24 mouse cellular contexts compared by ENCODE assay signal in genomic region chr10:119051598-119051997, GRCm38 (mm10).
DNase-seq lines count a peak whose midpoint lies in the region; ATAC-seq and TF ChIP-seq lines count a peak whose summit lies in the region.
"Had no signal": no experiment of that assay in that cellular context is flagged by ENCODE, and none has a peak within 500 bp of the region (broad histone marks: within the 10 kb centered on the region; RNA-seq: fewer than 3 reads in every experiment).

No protein-coding gene starts in this region.

- peak overlapping the region; percentile 46; the same call in 1 of the 2 replicates for H3K27ac ChIP-seq in embryonic facial prominence, embryonic 12.5 days
- no peak overlapping the region for H3K27ac ChIP-seq in embryonic facial prominence, embryonic 10.5 days (replicated peaks)
- H3K27ac ChIP-seq in kidney, embryonic 16.5 days (ENCODE audit: low read length): peak overlapping the region; percentile 41
- H3K27ac ChIP-seq in kidney, adult 2 months (ENCODE audit: insufficient read depth, low read depth, low read length): no peak overlapping the region
- H3K27ac ChIP-seq in lung, embryonic 15.5 days: peak overlapping the region; percentile 19; the same call in 1 of the 2 replicates
- H3K27ac ChIP-seq: hindbrain, embryonic 10.5 days; hindbrain, embryonic 15.5 days; limb, embryonic 15.5 days; liver, embryonic 13.5 days; midbrain, embryonic 12.5 days; stomach, embryonic 15.5 days had no signal

- no peak for ATAC-seq in embryonic facial prominence, embryonic 12.5 days (ENCODE audit: insufficient number of reproducible peaks, insufficient read depth, low FRiP score, low TSS enrichment)
- ATAC-seq in kidney, embryonic 16.5 days (ENCODE audit: low FRiP score, low TSS enrichment): no peak
- ATAC-seq in lung, embryonic 15.5 days (ENCODE audit: borderline replicate concordance, extremely low read depth, low FRiP score, low TSS enrichment): no peak
- ATAC-seq: forebrain, embryonic 14.5 days; inflammation-experienced regulatory T-cells, adult 6 months had no signal

- H3K9ac ChIP-seq in embryonic facial prominence, embryonic 12.5 days: no peak overlapping the region
- no peak overlapping the region; the same call in 1 of the 2 replicates for H3K9ac ChIP-seq in kidney, embryonic 16.5 days (replicated peaks; ENCODE audit: low read length)
- no peak overlapping the region for H3K9ac ChIP-seq in lung, embryonic 15.5 days
- H3K9ac ChIP-seq: heart, embryonic 12.5 days; hindbrain, embryonic 15.5 days; limb, embryonic 15.5 days; liver, embryonic 13.5 days; midbrain, embryonic 12.5 days; stomach, embryonic 15.5 days had no signal

- H3K4me2 ChIP-seq in embryonic facial prominence, embryonic 12.5 days (replicated peaks): no peak overlapping the region
- no peak overlapping the region for H3K4me2 ChIP-seq in kidney, embryonic 16.5 days (replicated peaks; ENCODE audit: low read depth, low read length)
- H3K4me2 ChIP-seq in lung, embryonic 15.5 days: no peak overlapping the region
- H3K4me2 ChIP-seq: heart, embryonic 12.5 days; hindbrain, embryonic 15.5 days; limb, embryonic 15.5 days; liver, embryonic 13.5 days; midbrain, embryonic 12.5 days; stomach, embryonic 15.5 days had no signal

- no peak for TF ChIP-seq CTCF in kidney, adult 2 months (conservative IDR thresholded peaks at IDR 0.05; ENCODE audit: insufficient read depth, insufficient read length, low read depth, low read length)
- no peak for TF ChIP-seq CTCF in lung, adult 2 months (IDR thresholded peaks at IDR 0.05; ENCODE audit: insufficient read depth, low read length)

- 66% methylated on average over 2 of the region's 2 CpGs for WGBS in embryonic facial prominence, embryonic 12.5 days
- 61% methylated on average over 2 of the region's 2 CpGs for WGBS in embryonic facial prominence, embryonic 10.5 days
- WGBS in kidney, embryonic 16.5 days: 41% methylated on average over 2 of the region's 2 CpGs
- whole genome bisulfite sequencing in kidney, adult 2 months: 26% methylated on average over 2 of the region's 2 CpGs
- WGBS in lung, embryonic 15.5 days: 56% methylated on average over 2 of the region's 2 CpGs
- 53% methylated on average over 2 of the region's 2 CpGs for WGBS in lung, adult 2 months

- peaks cover 24% of the 10 kb centered on the region for H3K4me1 ChIP-seq in embryonic facial prominence, embryonic 12.5 days
- peaks cover 10% of the 10 kb centered on the region for H3K4me1 ChIP-seq in embryonic facial prominence, embryonic 10.5 days
- peaks cover 23% of the 10 kb centered on the region for H3K4me1 ChIP-seq in kidney, embryonic 16.5 days (ENCODE audit: insufficient read depth, low read length)
- peaks cover 12% of the 10 kb centered on the region for H3K4me1 ChIP-seq in kidney, adult 2 months (ENCODE audit: control insufficient read depth, insufficient read depth, low read length)
- H3K4me1 ChIP-seq in lung, embryonic 15.5 days: peaks cover 37% of the 10 kb centered on the region
- peaks cover 9% of the 10 kb centered on the region for H3K4me1 ChIP-seq in lung, adult 2 months (ENCODE audit: control insufficient read depth, insufficient read depth, low read length)
- H3K4me1 ChIP-seq: stomach, embryonic 15.5 days had no signal

- H3K4me3 ChIP-seq in embryonic facial prominence, embryonic 12.5 days: no peak overlapping the region
- H3K4me3 ChIP-seq in embryonic facial prominence, embryonic 10.5 days: no peak overlapping the region
- no peak overlapping the region for H3K4me3 ChIP-seq in kidney, embryonic 16.5 days (ENCODE audit: low read length)
- H3K4me3 ChIP-seq in kidney, adult 2 months (ENCODE audit: insufficient read depth, low read depth, low read length): no peak overlapping the region
- H3K4me3 ChIP-seq in lung, embryonic 15.5 days: no peak overlapping the region
- no peak overlapping the region for H3K4me3 ChIP-seq in lung, adult 2 months (replicated peaks; ENCODE audit: extremely low read depth, low read depth, low read length)
- H3K4me3 ChIP-seq: heart, embryonic 12.5 days; hindbrain, embryonic 10.5 days; hindbrain, embryonic 15.5 days; limb, embryonic 15.5 days; liver, embryonic 13.5 days; midbrain, embryonic 12.5 days; stomach, embryonic 15.5 days had no signal

- H3K9me3 ChIP-seq in embryonic facial prominence, embryonic 12.5 days: no peaks in the 10 kb centered on the region
- no peaks in the 10 kb centered on the region for H3K9me3 ChIP-seq in embryonic facial prominence, embryonic 10.5 days
- no peaks in the 10 kb centered on the region for H3K9me3 ChIP-seq in kidney, embryonic 16.5 days (ENCODE audit: low read length)
- no peaks in the 10 kb centered on the region for H3K9me3 ChIP-seq in lung, embryonic 15.5 days
- H3K9me3 ChIP-seq: G1E; heart, embryonic 12.5 days; hindbrain, embryonic 10.5 days; hindbrain, embryonic 15.5 days; limb, embryonic 15.5 days; liver, embryonic 13.5 days; midbrain, embryonic 12.5 days; stomach, embryonic 15.5 days had no signal

- no peak for TF ChIP-seq POLR2A in kidney, adult 2 months (IDR thresholded peaks at IDR 0.05; ENCODE audit: low read depth, low read length)
- no peak for TF ChIP-seq POLR2A in lung, adult 2 months (IDR thresholded peaks at IDR 0.05; ENCODE audit: borderline replicate concordance, extremely low read depth, low read depth, low read length)

- H3K36me3 ChIP-seq in embryonic facial prominence, embryonic 12.5 days: no peaks in the 10 kb centered on the region
- no peaks in the 10 kb centered on the region for H3K36me3 ChIP-seq in embryonic facial prominence, embryonic 10.5 days (replicated peaks)
- no peaks in the 10 kb centered on the region for H3K36me3 ChIP-seq in kidney, embryonic 16.5 days (ENCODE audit: insufficient read depth, low read length)
- H3K36me3 ChIP-seq in kidney, adult 2 months (ENCODE audit: control insufficient read depth, insufficient read depth, low read length): no peaks in the 10 kb centered on the region
- no peaks in the 10 kb centered on the region for H3K36me3 ChIP-seq in lung, embryonic 15.5 days
- H3K36me3 ChIP-seq: G1E; heart, embryonic 12.5 days; hindbrain, embryonic 10.5 days; hindbrain, embryonic 15.5 days; limb, embryonic 15.5 days; liver, embryonic 13.5 days; midbrain, embryonic 12.5 days; stomach, embryonic 15.5 days had no signal

- DNase-seq in embryonic facial prominence, embryonic 10.5 days (ENCODE audit: low spot score): no peak
- DNase-seq in kidney, adult 2 months: no peak
- DNase-seq in lung, adult 2 months: no peak
- DNase-seq in 3T3-L1 (ENCODE audit: low read depth, low spot score): peak; percentile 18
- no peak for DNase-seq in right cerebral cortex, postnatal 25 days
- DNase-seq: adrenal gland, postnatal 14 days; cerebellum, adult 2 months; cerebellum, postnatal 14 days; gastrocnemius, postnatal 25 days; heart, adult 18-20 months; kidney, adult 11 months; liver, embryonic 13.5 days had no signal

- no peaks in the 10 kb centered on the region for H3K27me3 ChIP-seq in embryonic facial prominence, embryonic 12.5 days
- no peaks in the 10 kb centered on the region for H3K27me3 ChIP-seq in embryonic facial prominence, embryonic 10.5 days (replicated peaks; ENCODE audit: low read depth, poor library complexity, severe bottlenecking)
- H3K27me3 ChIP-seq in kidney, embryonic 16.5 days (ENCODE audit: insufficient read depth, low read length): no peaks in the 10 kb centered on the region
- H3K27me3 ChIP-seq in kidney, adult 2 months (replicated peaks; ENCODE audit: control insufficient read depth, insufficient read depth, low read length): no peaks in the 10 kb centered on the region
- H3K27me3 ChIP-seq in lung, embryonic 15.5 days: no peaks in the 10 kb centered on the region
- H3K27me3 ChIP-seq: heart, embryonic 12.5 days; hindbrain, embryonic 15.5 days; limb, embryonic 15.5 days; liver, embryonic 13.5 days; midbrain, embryonic 12.5 days; stomach, embryonic 15.5 days had no signal

Comparison
In these comparisons a context has a peak if more than half of its experiments do, and no peak if none do; other contexts are left out.
1. H3K27ac ChIP-seq: peak in embryonic facial prominence, embryonic 12.5 days (single experiment), kidney, embryonic 16.5 days (single experiment) and lung, embryonic 15.5 days (single experiment); none in embryonic facial prominence, embryonic 10.5 days (single experiment) and kidney, adult 2 months (single experiment).